Mouse (Mus musculus) bone marrow, adult 2 months (tissue): ENCODE measurements around the gene Ccdc106. TPM values are rescaled to one million over a fixed set of nuclear protein-coding genes. Genes with fewer than 3 reads are reported as not detected.

Source experiments
- H3K27ac ChIP-seq: fragments of 200-500 bp; 2 replicates; pipeline ENCODE4 v1.5.1; 2012; ENCODE audit warnings: low read depth, mild to moderate bottlenecking, control low read depth, inconsistent platforms, low read length; ENCODE audit not compliant: control insufficient read depth, poor library complexity, insufficient read depth
- H3K4me1 ChIP-seq: fragments of 200-500 bp; 2 replicates; pipeline ENCODE4 v1.6.1; 2011; ENCODE audit warnings: low read length; ENCODE audit not compliant: control insufficient read depth, insufficient read depth
- H3K4me3 ChIP-seq: fragments of 200-500 bp; replicated peaks from 2 replicates; pipeline ENCODE3; 2011; ENCODE audit warnings: mild to moderate bottlenecking, low read depth, low read length, control low read depth; ENCODE audit not compliant: control insufficient read depth
- CTCF ChIP-seq: fragments of 200-500 bp; IDR thresholded peaks from 2 replicates; pipeline ENCODE4 v1.5.1; 2011; ENCODE audit warnings: low read length, control low read depth; ENCODE audit not compliant: control insufficient read depth, insufficient read depth
- POLR2A ChIP-seq: fragments of 200-500 bp; IDR thresholded peaks from 2 replicates; pipeline ENCODE4 v1.6.1; 2011; ENCODE audit warnings: low read depth, mild to moderate bottlenecking, control low read depth, low read length, borderline replicate concordance; ENCODE audit not compliant: control insufficient read depth
- WGBS: fragments of 180-500 bp; shearing (Covaris S2); methylation state at CpG from one replicate; pipeline ENCODE4 v1.1.7; 2018; 5-methylcytosine and 5-hydroxymethylcytosine counted together
- polyA plus RNA-seq: library from polyadenylated mRNA; stranded (reverse); fragments of >200 nt; gene quantifications from 2 replicates; pipeline ENCODE4 v1.2.4, GENCODE M21; 2011; ENCODE audit warnings: low replicate concordance; ENCODE audit not compliant: missing spikeins, insufficient read depth, insufficient read length

Gene Ccdc106
- polyA plus RNA-seq, 1 experiment, result not detected

GRCm38 (mm10) chr7:5085512-5085911, 65.2 kb downstream of the Ccdc106 start:
- no peak for TF ChIP-seq CTCF
- TF ChIP-seq POLR2A, result no peak
- WGBS, result 69% methylated on average over 1 of the region's 1 CpGs
- Histone ChIP-seq H3K4me1 (peaks cover 2% of the 10 kb centered on the region; the same call in 1 of the 2 replicates), H3K27ac (no peak overlapping the region), H3K4me3 (no peak overlapping the region)

GRCm38 (mm10) chr7:5086921-5087440, 66.6 kb downstream of the Ccdc106 start:
- TF ChIP-seq CTCF, result no peak
- TF ChIP-seq POLR2A, result no peak
- H3K27ac ChIP-seq, result no peak overlapping the region
- H3K4me3 ChIP-seq, result no peak overlapping the region
- 88% methylated on average over 5 of the region's 5 CpGs for WGBS
- peaks cover 2% of the 10 kb centered on the region; the same call in 1 of the 2 replicates for H3K4me1 ChIP-seq

- WGBS, result 78% methylated on average over 4 of the region's 4 CpGs
- no peak overlapping the region for H3K27ac ChIP-seq
- no peak overlapping the region for H3K4me3 ChIP-seq
- H3K4me1 ChIP-seq, result peaks cover 2% of the 10 kb centered on the region; the same call in 1 of the 2 replicates
- no peak for TF ChIP-seq POLR2A
- no peak for TF ChIP-seq CTCF
Measured at GRCm38 (mm10) chr7:5087886-5088285, 67.5 kb downstream of the Ccdc106 start.

GRCm38 (mm10) chr7:5089853-5090252, 69.5 kb downstream of the Ccdc106 start:
- Histone ChIP-seq H3K4me3 (no peak overlapping the region), H3K27ac (no peak overlapping the region), H3K4me1 (no peaks in the 10 kb centered on the region; the same call in 1 of the 2 replicates)
- WGBS, result 96% methylated on average over 15 of the region's 15 CpGs
- TF ChIP-seq POLR2A (no peak), CTCF (no peak)

- no peak for TF ChIP-seq CTCF
- no peak for TF ChIP-seq POLR2A
- no peaks in the 10 kb centered on the region for H3K4me1 ChIP-seq
- no peak overlapping the region for H3K27ac ChIP-seq
- no peak overlapping the region for H3K4me3 ChIP-seq
- 91% methylated on average over 15 of the region's 15 CpGs for WGBS
Measured at GRCm38 (mm10) chr7:5091008-5091728, 70.8 kb downstream of the Ccdc106 start.

GRCm38 (mm10) chr7:5092381-5092780, 72.0 kb downstream of the Ccdc106 start:
- TF ChIP-seq CTCF (no peak), POLR2A (no peak)
- no peak overlapping the region for H3K4me3 ChIP-seq
- no peaks in the 10 kb centered on the region for H3K4me1 ChIP-seq
- WGBS, result 93% methylated on average over 6 of the region's 6 CpGs
- H3K27ac ChIP-seq, result no peak overlapping the region

- 91% methylated on average over 21 of the region's 21 CpGs for WGBS
- Histone ChIP-seq H3K4me3 (no peak overlapping the region), H3K27ac (no peak overlapping the region), H3K4me1 (no peaks in the 10 kb centered on the region)
- no peak for TF ChIP-seq CTCF
- TF ChIP-seq POLR2A, result no peak
Measured at GRCm38 (mm10) chr7:5092831-5093510, 72.6 kb downstream of the Ccdc106 start.

- WGBS, result 84% methylated on average over 5 of the region's 5 CpGs
- no peak overlapping the region for H3K4me3 ChIP-seq
- H3K4me1 ChIP-seq, result peaks cover 4% of the 10 kb centered on the region
- TF ChIP-seq CTCF (no peak), POLR2A (no peak)
- H3K27ac ChIP-seq, result no peak overlapping the region
Measured at GRCm38 (mm10) chr7:5098769-5099168, 78.4 kb downstream of the Ccdc106 start.

- Histone ChIP-seq H3K27ac (no peak overlapping the region), H3K4me3 (no peak overlapping the region), H3K4me1 (peaks cover 4% of the 10 kb centered on the region)
- TF ChIP-seq POLR2A, result no peak
- TF ChIP-seq CTCF, result no peak
- WGBS, result 84% methylated on average over 3 of the region's 3 CpGs
Measured at GRCm38 (mm10) chr7:5099796-5100195, 79.4 kb downstream of the Ccdc106 start.
